Mouse (Mus musculus) testis, adult 2 months (tissue): Measurements from ENCODE around the gene 4931409K22Rik. TPM values are rescaled to one million over a fixed set of nuclear protein-coding genes. Genes with fewer than 3 reads are reported as not detected.

ENCODE experiments used
- H3K27ac ChIP-seq: fragments of 200-500 bp; 2 replicates; pipeline ENCODE4 v1.5.1; 2012; ENCODE audit warnings: low read depth, low read length; ENCODE audit not compliant: control insufficient read depth, insufficient read depth
- H3K27me3 ChIP-seq: fragments of 200-500 bp; 2 replicates; pipeline ENCODE4 v1.6.1; 2012; ENCODE audit warnings: mild to moderate bottlenecking, low read length, moderate library complexity; ENCODE audit not compliant: control insufficient read depth, insufficient read depth
- H3K36me3 ChIP-seq: fragments of 200-500 bp; 2 replicates; pipeline ENCODE4 v1.6.1; 2012; ENCODE audit warnings: mild to moderate bottlenecking, low read length; ENCODE audit not compliant: control insufficient read depth, insufficient read depth
- H3K4me1 ChIP-seq: fragments of 200-500 bp; 2 replicates; pipeline ENCODE4 v1.6.1; 2012; ENCODE audit warnings: low read length; ENCODE audit not compliant: control insufficient read depth, insufficient read depth
- H3K4me3 ChIP-seq: fragments of 200-500 bp; 2 replicates; pipeline ENCODE4 v1.5.1; 2012; ENCODE audit warnings: low read depth, mild to moderate bottlenecking, low read length, moderate library complexity, mixed read lengths; ENCODE audit not compliant: control insufficient read depth
- CTCF ChIP-seq: fragments of 200-500 bp; IDR thresholded peaks from 2 replicates; pipeline ENCODE4 v1.5.1; 2012; ENCODE audit warnings: low read depth, mild to moderate bottlenecking, inconsistent platforms, low read length, moderate library complexity; ENCODE audit not compliant: control insufficient read depth, insufficient read depth, insufficient replicate concordance
- POLR2A ChIP-seq: fragments of 200-500 bp; IDR thresholded peaks from 2 replicates; pipeline ENCODE4 v1.6.1; 2012; ENCODE audit warnings: low read depth, mild to moderate bottlenecking, inconsistent platforms, low read length, moderate library complexity; ENCODE audit not compliant: control insufficient read depth
- polyA plus RNA-seq: library from polyadenylated mRNA; depleted of rRNA; stranded (reverse); fragments of >200 nt; gene quantifications from 2 replicates; pipeline ENCODE4 v1.2.3, GENCODE M21; 2012

4931409K22Rik gene
- polyA plus RNA-seq, 1 experiment = 108 TPM

- H3K36me3 ChIP-seq = no peaks in the 10 kb centered on the region; the same call in 1 of the 2 replicates
- H3K27ac ChIP-seq = no peak overlapping the region
- no peak overlapping the region for H3K4me3 ChIP-seq
- no peak for TF ChIP-seq POLR2A
- no peaks in the 10 kb centered on the region for H3K27me3 ChIP-seq
- H3K4me1 ChIP-seq = peaks cover 19% of the 10 kb centered on the region
Measured at GRCm38 (mm10) chr5:24597221-24597728, 40.7 kb upstream of the 4931409K22Rik start.

GRCm38 (mm10) chr5:24596519-24597171 is 40.0 kb upstream of the 4931409K22Rik start:
- Histone ChIP-seq H3K27ac (no peak overlapping the region), H3K27me3 (no peaks in the 10 kb centered on the region), H3K36me3 (no peaks in the 10 kb centered on the region; the same call in 1 of the 2 replicates), H3K4me3 (no peak overlapping the region), H3K4me1 (peaks cover 16% of the 10 kb centered on the region)
- TF ChIP-seq CTCF = no peak
- TF ChIP-seq POLR2A = no peak

- H3K36me3 ChIP-seq = no peaks in the 10 kb centered on the region; the same call in 1 of the 2 replicates
- H3K4me3 ChIP-seq = no peak overlapping the region
- no peak for TF ChIP-seq POLR2A
- TF ChIP-seq CTCF = no peak
- no peaks in the 10 kb centered on the region for H3K27me3 ChIP-seq
- peaks cover 12% of the 10 kb centered on the region for H3K4me1 ChIP-seq
- H3K27ac ChIP-seq = no peak overlapping the region
Measured at GRCm38 (mm10) chr5:24595786-24596380, 39.3 kb upstream of the 4931409K22Rik start.

GRCm38 (mm10) chr5:24595261-24595660 is 38.7 kb upstream of the 4931409K22Rik start:
- Histone ChIP-seq H3K4me1 (peaks cover 13% of the 10 kb centered on the region), H3K4me3 (no peak overlapping the region), H3K36me3 (no peaks in the 10 kb centered on the region; the same call in 1 of the 2 replicates), H3K27me3 (no peaks in the 10 kb centered on the region), H3K27ac (no peak overlapping the region)
- TF ChIP-seq POLR2A (no peak), CTCF (no peak)

- Histone ChIP-seq H3K27me3 (no peaks in the 10 kb centered on the region), H3K4me1 (peaks cover 13% of the 10 kb centered on the region)
- no peak for TF ChIP-seq POLR2A
- TF ChIP-seq CTCF = no peak
Measured at GRCm38 (mm10) chr5:24594346-24594745, 37.7 kb upstream of the 4931409K22Rik start.

GRCm38 (mm10) chr5:24593928-24594327 is 37.3 kb upstream of the 4931409K22Rik start:
- Histone ChIP-seq H3K4me1 (peaks cover 11% of the 10 kb centered on the region), H3K27me3 (no peaks in the 10 kb centered on the region), H3K36me3 (no peaks in the 10 kb centered on the region; the same call in 1 of the 2 replicates), H3K27ac (no peak overlapping the region), H3K4me3 (no peak overlapping the region)
- no peak for TF ChIP-seq CTCF
- TF ChIP-seq POLR2A = no peak

More at GRCm38 (mm10) chr5:24594346-24594745, 37.7 kb upstream of the 4931409K22Rik start:
- no peak overlapping the region for H3K4me3 ChIP-seq
- no peaks in the 10 kb centered on the region; the same call in 1 of the 2 replicates for H3K36me3 ChIP-seq
- no peak overlapping the region for H3K27ac ChIP-seq

GRCm38 (mm10) chr5:24593230-24593629 is 36.6 kb upstream of the 4931409K22Rik start:
- Histone ChIP-seq H3K27me3 (no peaks in the 10 kb centered on the region), H3K27ac (no peak overlapping the region), H3K4me1 (peaks cover 10% of the 10 kb centered on the region), H3K4me3 (no peak overlapping the region), H3K36me3 (no peaks in the 10 kb centered on the region; the same call in 1 of the 2 replicates)
- no peak for TF ChIP-seq CTCF
